Mouse (Mus musculus) lung, adult 2 months (tissue): ENCODE measurements around the gene Fam213b.

Experiments
- CTCF ChIP-seq: fragments of 200-500 bp; IDR thresholded peaks from 2 replicates; pipeline ENCODE4 v1.5.1; 2011; ENCODE audit warnings: mild to moderate bottlenecking, low read length, control low read depth; ENCODE audit not compliant: insufficient read depth
- POLR2A ChIP-seq: fragments of 200-500 bp; IDR thresholded peaks from 2 replicates; pipeline ENCODE4 v1.6.1; 2011; ENCODE audit warnings: low read depth, mild to moderate bottlenecking, control low read depth, low read length, borderline replicate concordance; ENCODE audit errors: extremely low read depth

GRCm38 (mm10) chr4:154867257-154867656 is 31.7 kb downstream of the Fam213b start:
- TF ChIP-seq CTCF (no peak), POLR2A (no peak)
